Mouse (Mus musculus) liver, embryonic 16.5 days (tissue): Measurements from ENCODE around the gene Snx10. TPM values are rescaled to one million over a fixed set of nuclear protein-coding genes. Genes with fewer than 3 reads are reported as not detected.

Experiments used
- ATAC-seq: fragments of 200-750 bp; cut with Nextera tagmentation; 2 replicates; pipeline ENCODE4 v1.8.0; 2017; ENCODE audit warnings: low read depth, mild to moderate bottlenecking, moderate number of reproducible peaks, moderate library complexity
- H3K27ac ChIP-seq: fragments of 300-500 bp; sonication (generic); 2 replicates; pipeline ENCODE4 v1.5.1; 2014; ENCODE audit warnings: mild to moderate bottlenecking, low read length
- H3K27me3 ChIP-seq: fragments of 300-500 bp; sonication (generic); 2 replicates; pipeline ENCODE4 v1.6.1; 2014; ENCODE audit warnings: low read depth, low read length, mixed read lengths; ENCODE audit not compliant: control insufficient read depth, insufficient read depth
- H3K36me3 ChIP-seq: fragments of 300-500 bp; sonication (generic); 2 replicates; pipeline ENCODE4 v1.6.1; 2014; ENCODE audit warnings: mild to moderate bottlenecking; ENCODE audit not compliant: control insufficient read depth, insufficient read depth
- H3K4me1 ChIP-seq: fragments of 300-500 bp; sonication (generic); 2 replicates; pipeline ENCODE4 v1.6.1; 2014; ENCODE audit warnings: low read depth, low read length, mixed read lengths; ENCODE audit not compliant: control insufficient read depth
- H3K4me2 ChIP-seq: fragments of 300-500 bp; sonication (generic); 2 replicates; pipeline ENCODE4 v1.6.1; 2014; ENCODE audit warnings: low read depth, low read length, mixed read lengths
- H3K4me3 ChIP-seq: fragments of 300-500 bp; sonication (generic); 2 replicates; pipeline ENCODE4 v1.5.1; 2014; ENCODE audit warnings: low read depth, mild to moderate bottlenecking, low read length
- H3K9ac ChIP-seq: fragments of 300-500 bp; sonication (generic); 2 replicates; pipeline ENCODE4 v1.6.1; 2014; ENCODE audit warnings: low read depth, low read length
- H3K9me3 ChIP-seq: fragments of 300-500 bp; sonication (generic); replicated peaks from 2 replicates; pipeline ENCODE4 v1.6.1; 2016; ENCODE audit warnings: low read length; ENCODE audit not compliant: control insufficient read depth
- WGBS: fragments of 180-500 bp; shearing (Covaris S2); extraction: QIAGEN DNeasy Blood & Tissue Kit; methylation state at CpG from one replicate; pipeline ENCODE4 v1.1.7; 2014; ENCODE audit not compliant: insufficient replicate concordance; 5-methylcytosine and 5-hydroxymethylcytosine counted together
- polyA plus RNA-seq: library from polyadenylated mRNA; unstranded; fragments of >200 nt; fragmentation: Nextera tagmentation; extraction: Ambion mirVana; gene quantifications from 2 replicates; pipeline ENCODE4 v1.2.1, GENCODE M21; 2015

Gene Snx10
- polyA plus RNA-seq, 1 experiment from 2014 or later = 8.8 TPM

DNA sequence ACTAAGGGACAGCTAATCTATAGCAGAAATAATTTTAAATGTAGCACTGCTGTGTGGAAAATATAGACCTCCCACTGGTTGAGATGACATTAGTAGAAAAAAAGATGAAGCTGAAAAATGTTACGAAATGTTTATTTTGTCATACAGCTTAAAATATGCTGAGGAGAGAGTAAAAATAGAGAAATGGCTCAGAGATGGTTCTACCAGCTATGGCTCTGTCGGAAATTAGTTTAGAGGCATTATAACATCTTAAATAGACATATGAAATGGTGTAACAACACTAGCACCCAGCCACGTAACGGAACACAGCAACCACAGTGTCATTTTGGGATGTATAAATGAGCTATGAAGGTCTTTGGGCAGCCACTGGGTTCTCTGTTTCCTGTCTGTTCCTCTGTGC, 82.5 kb downstream of the Snx10 start:
- H3K9ac ChIP-seq = no peak overlapping the region
- H3K9me3 ChIP-seq = no peaks in the 10 kb centered on the region
- ATAC-seq = no peak
- no peaks in the 10 kb centered on the region for H3K27me3 ChIP-seq
- H3K27ac ChIP-seq = no peak overlapping the region
- H3K4me1 ChIP-seq = no peaks in the 10 kb centered on the region; the same call in 1 of the 2 replicates
- no peak overlapping the region for H3K4me3 ChIP-seq
- no peaks in the 10 kb centered on the region for H3K36me3 ChIP-seq
- 50% methylated on average over 4 of the region's 4 CpGs for WGBS
- no peak overlapping the region for H3K4me2 ChIP-seq

DNA sequence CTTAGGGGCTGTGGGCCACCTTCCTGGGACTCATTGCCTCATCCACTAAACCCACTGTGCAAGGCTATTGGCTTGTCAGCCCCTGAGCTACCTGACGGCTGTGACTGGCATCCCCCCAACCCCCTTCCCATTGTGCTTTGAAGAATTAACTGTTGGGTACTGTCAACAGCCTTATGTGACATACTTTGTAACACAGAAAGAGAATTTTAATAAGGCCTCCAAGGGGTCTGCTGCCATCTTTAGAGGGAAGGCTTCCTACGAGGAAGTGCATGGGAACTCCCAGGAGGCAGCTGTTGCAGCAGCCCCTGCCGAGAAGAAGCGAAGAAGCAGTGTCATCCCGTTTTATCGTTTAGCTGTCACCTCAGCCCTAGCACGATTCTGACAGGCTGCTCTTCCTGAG, 83.1 kb downstream of the Snx10 start:
- ATAC-seq = no peak
- WGBS = 13% methylated on average over 7 of the region's 7 CpGs

GRCm38 (mm10) chr6:51611621-51612020, 87.9 kb downstream of the Snx10 start:
- no peaks in the 10 kb centered on the region for H3K36me3 ChIP-seq
- no peak overlapping the region for H3K9ac ChIP-seq
- H3K27ac ChIP-seq = no peak overlapping the region
- WGBS = 66% methylated on average over 4 of the region's 4 CpGs
- H3K9me3 ChIP-seq = no peaks in the 10 kb centered on the region
- no peak overlapping the region for H3K4me3 ChIP-seq
- H3K27me3 ChIP-seq = peaks cover 26% of the 10 kb centered on the region
- H3K4me1 ChIP-seq = no peaks in the 10 kb centered on the region; the same call in 1 of the 2 replicates
- no peak for ATAC-seq
- no peak overlapping the region for H3K4me2 ChIP-seq

More for the DNA sequence above, 83.1 kb downstream of the Snx10 start:
- H3K9ac ChIP-seq = no peak overlapping the region
- H3K4me1 ChIP-seq = no peaks in the 10 kb centered on the region; the same call in 1 of the 2 replicates
- H3K4me3 ChIP-seq = no peak overlapping the region
- H3K36me3 ChIP-seq = no peaks in the 10 kb centered on the region
- peaks cover 4% of the 10 kb centered on the region for H3K27me3 ChIP-seq
- no peak overlapping the region for H3K4me2 ChIP-seq
- H3K27ac ChIP-seq = no peak overlapping the region
- H3K9me3 ChIP-seq = no peaks in the 10 kb centered on the region

DNA sequence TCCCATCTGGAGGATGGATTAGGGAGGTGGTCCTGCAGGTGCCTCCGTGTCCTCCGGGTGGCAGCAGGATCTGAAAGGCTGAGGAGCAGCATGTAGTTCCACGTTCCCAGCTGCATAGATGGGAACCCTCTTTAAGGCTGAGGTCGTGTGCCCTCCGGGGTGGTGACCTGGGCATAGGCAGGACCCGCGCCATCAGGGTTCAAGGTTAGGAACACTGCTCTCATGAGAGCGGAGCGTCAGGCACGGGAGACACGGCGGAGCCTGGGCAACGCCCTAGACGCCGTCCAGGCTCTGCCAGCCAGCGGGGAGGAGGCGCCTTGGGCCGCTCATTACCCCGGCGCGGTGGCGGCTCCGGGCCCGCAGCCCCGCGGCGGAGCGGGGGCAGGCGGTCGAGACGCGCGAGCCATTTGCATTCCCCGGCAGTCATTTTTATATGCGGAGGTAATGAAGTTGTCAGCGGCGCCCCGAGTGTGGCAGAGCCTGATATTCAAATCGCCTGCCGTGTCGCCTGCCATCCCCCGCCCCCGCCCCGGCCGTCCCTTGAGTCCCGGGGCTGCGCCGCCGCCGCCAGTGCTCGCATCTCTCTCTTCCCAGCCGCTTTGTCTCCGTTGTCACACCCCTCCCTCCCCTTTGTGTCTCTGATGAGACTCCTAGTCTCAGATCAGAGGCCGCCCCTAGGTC, 88.8 kb downstream of the Snx10 start:
- peak; percentile 67 for ATAC-seq
- no peaks in the 10 kb centered on the region; the same call in 1 of the 2 replicates for H3K4me1 ChIP-seq
- no peak overlapping the region for H3K27ac ChIP-seq
- H3K4me3 ChIP-seq = peak overlapping the region; percentile 56
- no peaks in the 10 kb centered on the region for H3K36me3 ChIP-seq
- H3K27me3 ChIP-seq = peaks cover 26% of the 10 kb centered on the region
- WGBS = under 1% methylated on average over 50 of the region's 54 CpGs
- H3K4me2 ChIP-seq = peak overlapping the region; percentile 73
- peak overlapping the region; percentile 46 for H3K9ac ChIP-seq
- no peaks in the 10 kb centered on the region for H3K9me3 ChIP-seq

DNA sequence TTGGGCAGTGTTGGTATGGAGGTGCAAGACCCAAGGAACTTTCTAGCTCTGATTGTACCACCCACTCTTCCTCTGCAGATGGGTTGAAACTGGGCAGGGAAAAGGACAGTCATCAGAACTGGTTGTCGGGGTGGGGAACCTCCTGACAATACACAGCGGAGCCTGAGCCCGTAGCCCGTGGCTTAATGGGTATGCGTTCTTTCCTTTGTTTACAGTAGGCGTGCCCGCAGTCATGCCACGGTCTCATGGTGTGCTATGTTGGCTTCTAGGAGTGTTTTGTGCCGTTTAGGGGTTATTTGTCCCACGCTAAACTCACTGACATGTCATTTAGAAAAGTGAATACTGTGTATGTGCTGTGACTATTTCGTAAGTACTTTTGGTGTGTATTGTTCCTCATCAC, 90.0 kb downstream of the Snx10 start:
- 69% methylated on average over 11 of the region's 11 CpGs for WGBS

DNA sequence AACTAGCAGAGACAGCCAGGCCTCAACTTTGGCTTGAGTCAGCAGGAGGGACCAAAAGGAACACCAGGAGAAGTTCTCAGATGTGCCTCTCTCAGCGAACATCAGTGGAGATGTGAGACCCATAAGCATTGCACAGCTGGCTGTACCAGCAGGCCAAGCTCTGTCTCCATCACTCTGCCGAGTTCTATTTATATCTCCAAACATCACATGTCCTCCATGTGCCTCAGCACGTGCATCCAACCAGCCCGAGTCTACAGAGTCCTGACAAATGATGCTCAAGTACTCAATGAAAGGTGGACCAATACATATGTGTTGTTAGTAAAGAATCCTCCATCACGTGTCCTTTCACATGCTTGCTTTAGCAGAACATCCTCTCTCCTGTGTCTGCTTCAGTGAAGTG, 103.1 kb downstream of the Snx10 start:
- 58% methylated on average over 5 of the region's 5 CpGs for WGBS
- Histone ChIP-seq H3K9me3 (no peaks in the 10 kb centered on the region), H3K4me1 (peaks cover 3% of the 10 kb centered on the region; the same call in 1 of the 2 replicates), H3K4me2 (no peak overlapping the region), H3K36me3 (no peaks in the 10 kb centered on the region), H3K27me3 (no peaks in the 10 kb centered on the region), H3K4me3 (no peak overlapping the region), H3K27ac (no peak overlapping the region), H3K9ac (no peak overlapping the region)
- ATAC-seq = no peak

More for the DNA sequence above, 90.0 kb downstream of the Snx10 start:
- Histone ChIP-seq H3K4me3 (no peak overlapping the region), H3K9me3 (no peaks in the 10 kb centered on the region), H3K9ac (no peak overlapping the region), H3K36me3 (no peaks in the 10 kb centered on the region), H3K4me2 (no peak overlapping the region), H3K27me3 (peaks cover 26% of the 10 kb centered on the region), H3K27ac (no peak overlapping the region), H3K4me1 (no peaks in the 10 kb centered on the region; the same call in 1 of the 2 replicates)
- no peak for ATAC-seq

- Histone ChIP-seq H3K4me1 (peaks cover 15% of the 10 kb centered on the region), H3K27ac (no peak overlapping the region), H3K4me3 (no peak overlapping the region), H3K9ac (no peak overlapping the region), H3K27me3 (no peaks in the 10 kb centered on the region), H3K4me2 (no peak overlapping the region), H3K9me3 (no peaks in the 10 kb centered on the region), H3K36me3 (no peaks in the 10 kb centered on the region)
- ATAC-seq = no peak
- 33% methylated on average over 3 of the region's 3 CpGs for WGBS
Measured at GRCm38 (mm10) chr6:51629671-51630070, 106.0 kb downstream of the Snx10 start.

GRCm38 (mm10) chr6:51630184-51630583, 106.5 kb downstream of the Snx10 start:
- no peaks in the 10 kb centered on the region for H3K36me3 ChIP-seq
- 21% methylated on average over 2 of the region's 2 CpGs for WGBS
- no peak for ATAC-seq

GRCm38 (mm10) chr6:51632928-51633662, 109.4 kb downstream of the Snx10 start:
- H3K4me3 ChIP-seq = no peak overlapping the region
- no peaks in the 10 kb centered on the region for H3K27me3 ChIP-seq
- H3K9me3 ChIP-seq = no peaks in the 10 kb centered on the region
- H3K27ac ChIP-seq = no peak overlapping the region
- H3K4me1 ChIP-seq = peaks cover 25% of the 10 kb centered on the region
- ATAC-seq = peak; percentile 49
- WGBS = 33% methylated on average over 4 of the region's 4 CpGs
- no peak overlapping the region for H3K4me2 ChIP-seq
- H3K36me3 ChIP-seq = no peaks in the 10 kb centered on the region
- H3K9ac ChIP-seq = no peak overlapping the region

More at GRCm38 (mm10) chr6:51630184-51630583, 106.5 kb downstream of the Snx10 start:
- Histone ChIP-seq H3K27me3 (no peaks in the 10 kb centered on the region), H3K4me2 (no peak overlapping the region), H3K27ac (no peak overlapping the region), H3K9me3 (no peaks in the 10 kb centered on the region), H3K4me3 (no peak overlapping the region), H3K9ac (no peak overlapping the region), H3K4me1 (peaks cover 15% of the 10 kb centered on the region)
